Mouse (Mus musculus) heart, embryonic 14.5 days (tissue): ENCODE measurements around the gene Uvrag. TPM values are rescaled to one million over a fixed set of nuclear protein-coding genes. Genes with fewer than 3 reads are reported as not detected.

ENCODE experiments used
- ATAC-seq: fragments of 200-750 bp; cut with Nextera tagmentation; 2 replicates; pipeline ENCODE4 v1.8.0; 2017; ENCODE audit warnings: low read depth, moderate TSS enrichment; ENCODE audit not compliant: insufficient number of reproducible peaks, insufficient read depth, low FRiP score
- H3K27ac ChIP-seq, 2 experiments: fragments of 200-500 bp in 1 of 2; fragments of 300-500 bp in 1 of 2; sonication (generic) in 1 of 2; replicated peaks in 1 of 2; 2 replicates each; pipeline ENCODE4 v1.5.1; 2012 to 2014; ENCODE audit warnings: low read depth in 2 of 2, low read length in 2 of 2, control low read depth in 1 of 2, mild to moderate bottlenecking in 1 of 2, mixed read lengths in 1 of 2; ENCODE audit not compliant: control insufficient read depth in 1 of 2, insufficient read depth in 1 of 2
- H3K27me3 ChIP-seq: fragments of 300-500 bp; sonication (generic); 2 replicates; pipeline ENCODE4 v1.6.1; 2014; ENCODE audit warnings: mild to moderate bottlenecking, low read length, control low read depth; ENCODE audit not compliant: control insufficient read depth, insufficient read depth
- H3K36me3 ChIP-seq: fragments of 300-500 bp; sonication (generic); 2 replicates; pipeline ENCODE4 v1.6.1; 2014; ENCODE audit warnings: mild to moderate bottlenecking, control low read depth, low read length, mixed read lengths; ENCODE audit not compliant: control insufficient read depth, insufficient read depth
- H3K4me1 ChIP-seq, 2 experiments: fragments of 200-500 bp in 1 of 2; fragments of 300-500 bp in 1 of 2; sonication (generic) in 1 of 2; 2 replicates each; pipeline ENCODE4 v1.6.1; 2012 to 2014; ENCODE audit warnings: low read length in 2 of 2, control low read depth in 1 of 2, mixed read lengths in 1 of 2; ENCODE audit not compliant: control insufficient read depth in 2 of 2, insufficient read depth in 2 of 2
- H3K4me2 ChIP-seq: fragments of 300-500 bp; sonication (generic); 2 replicates; pipeline ENCODE4 v1.6.1; 2014; ENCODE audit warnings: mild to moderate bottlenecking, low read length
- H3K4me3 ChIP-seq, 2 experiments: fragments of 200-500 bp in 1 of 2; fragments of 300-500 bp in 1 of 2; sonication (generic) in 1 of 2; 2 replicates each; pipeline ENCODE4 v1.5.1; 2012 to 2014; ENCODE audit warnings: low read length in 2 of 2, mild to moderate bottlenecking in 2 of 2, control low read depth in 1 of 2, low read depth in 1 of 2, moderate library complexity in 1 of 2; ENCODE audit not compliant: control insufficient read depth in 1 of 2, insufficient read depth in 1 of 2
- H3K9ac ChIP-seq: fragments of 300-500 bp; sonication (generic); 2 replicates; pipeline ENCODE4 v1.6.1; 2014; ENCODE audit warnings: mild to moderate bottlenecking, low read length
- H3K9me3 ChIP-seq: fragments of 300-500 bp; sonication (generic); 2 replicates; pipeline ENCODE4 v1.6.1; 2016; ENCODE audit warnings: low read length, control low read depth; ENCODE audit not compliant: control insufficient read depth
- WGBS: fragments of 180-500 bp; shearing (Covaris S2); extraction: QIAGEN DNeasy Blood & Tissue Kit; methylation state at CpG from one replicate; pipeline ENCODE4 v1.1.7; 2014; 5-methylcytosine and 5-hydroxymethylcytosine counted together
- polyA plus RNA-seq: library from polyadenylated mRNA; unstranded; fragments of >200 nt; fragmentation: Nextera tagmentation; extraction: Ambion mirVana; gene quantifications from 2 replicates; pipeline ENCODE4 v1.2.1, GENCODE M21; 2014

Uvrag gene
- polyA plus RNA-seq, 1 experiment from 2014 or later: 18.9 TPM

DNA sequence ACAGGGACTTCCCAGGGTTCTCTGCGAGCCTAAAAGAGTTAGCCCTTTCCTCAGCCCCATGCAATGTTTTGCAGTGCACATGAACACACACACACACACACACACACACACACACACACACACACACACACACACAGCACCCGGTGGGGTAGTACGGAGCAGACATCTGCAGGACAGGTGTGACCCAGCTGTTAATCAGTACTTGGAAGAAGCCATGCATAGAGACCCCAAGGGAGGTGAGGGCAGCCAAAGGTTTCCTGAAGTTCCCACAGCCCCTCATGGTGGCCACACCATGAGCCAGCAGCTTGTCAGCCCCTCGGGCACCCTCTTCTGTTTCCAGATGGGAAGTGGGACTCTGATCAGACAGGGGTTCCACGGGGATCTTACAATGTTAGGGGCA is 277.9 kb downstream of the Uvrag start:
- H3K9ac ChIP-seq: no peak overlapping the region
- H3K4me3 ChIP-seq: no peak overlapping the region
- H3K9me3 ChIP-seq: no peaks in the 10 kb centered on the region
- peaks cover 19 to 23% of the 10 kb centered on the region in 2 experiments for H3K4me1 ChIP-seq
- no peaks in the 10 kb centered on the region for H3K27me3 ChIP-seq
- ATAC-seq: no peak
- no peaks in the 10 kb centered on the region for H3K36me3 ChIP-seq
- WGBS: 66% methylated on average over 4 of the region's 5 CpGs
- H3K4me2 ChIP-seq: no peak overlapping the region
- no peak overlapping the region for H3K27ac ChIP-seq

DNA sequence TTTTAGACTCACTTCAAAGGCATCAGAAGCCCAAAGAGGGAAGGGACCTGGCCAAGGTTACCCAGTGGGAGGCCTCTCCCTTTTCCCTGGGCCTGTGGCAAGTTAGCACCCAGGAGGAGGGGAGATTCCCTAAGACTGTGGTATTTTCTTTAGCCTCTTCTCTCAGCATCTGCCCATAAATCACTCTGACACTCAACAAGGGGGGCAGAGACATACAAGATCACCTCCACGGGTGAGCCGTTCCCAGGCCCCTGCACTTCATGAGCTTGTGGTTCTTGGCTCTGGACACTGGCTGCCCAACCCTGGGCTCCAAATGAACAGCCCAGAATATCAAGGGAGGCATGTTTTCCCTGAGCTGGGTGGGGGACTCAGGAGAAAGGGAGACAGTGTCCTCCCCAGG is 279.9 kb downstream of the Uvrag start:
- Histone ChIP-seq H3K9me3 (no peaks in the 10 kb centered on the region), H3K4me1 (peaks cover 22 to 24% of the 10 kb centered on the region in 2 experiments), H3K4me3 (no peak overlapping the region), H3K27me3 (no peaks in the 10 kb centered on the region), H3K9ac (no peak overlapping the region), H3K27ac (no peak overlapping the region), H3K4me2 (no peak overlapping the region), H3K36me3 (no peaks in the 10 kb centered on the region)
- ATAC-seq: no peak
- WGBS: 36% methylated on average over 2 of the region's 2 CpGs

DNA sequence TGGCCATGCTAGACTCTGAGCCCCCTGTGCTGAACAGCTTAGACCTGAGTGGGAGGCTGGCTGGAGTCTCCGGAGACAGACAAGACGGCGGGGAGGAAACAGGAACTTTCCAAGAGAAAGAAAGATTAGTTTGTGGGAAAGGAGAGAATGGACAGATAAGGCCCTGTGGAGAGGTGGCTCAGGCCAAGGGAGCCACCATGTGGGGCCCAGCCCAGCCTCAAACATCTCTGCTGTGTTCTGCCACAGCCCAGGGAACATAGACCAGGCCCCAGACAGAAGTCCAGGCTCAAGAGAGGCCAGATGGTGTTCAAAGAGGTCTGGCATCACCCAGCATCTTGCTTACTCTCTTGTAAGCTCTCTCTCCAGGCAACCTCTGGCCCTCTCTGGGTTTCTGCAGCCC is 283.8 kb downstream of the Uvrag start:
- no peaks in the 10 kb centered on the region for H3K9me3 ChIP-seq
- H3K36me3 ChIP-seq: 0 out of 2 replicates have a peak, but pooled peaks cover 4% of the 10 kb centered on the region
- peak; percentile 49 for ATAC-seq
- peak overlapping the region; percentile 30; the same call in 1 of the 2 replicates for H3K9ac ChIP-seq
- H3K4me1 ChIP-seq: peaks cover 45 to 60% of the 10 kb centered on the region in 2 experiments
- H3K27ac ChIP-seq: peak overlapping the region; percentile 69 to 71
- no peak overlapping the region for H3K4me2 ChIP-seq
- WGBS: 18% methylated on average over 3 of the region's 3 CpGs
- H3K27me3 ChIP-seq: no peaks in the 10 kb centered on the region
- no peak overlapping the region for H3K4me3 ChIP-seq

DNA sequence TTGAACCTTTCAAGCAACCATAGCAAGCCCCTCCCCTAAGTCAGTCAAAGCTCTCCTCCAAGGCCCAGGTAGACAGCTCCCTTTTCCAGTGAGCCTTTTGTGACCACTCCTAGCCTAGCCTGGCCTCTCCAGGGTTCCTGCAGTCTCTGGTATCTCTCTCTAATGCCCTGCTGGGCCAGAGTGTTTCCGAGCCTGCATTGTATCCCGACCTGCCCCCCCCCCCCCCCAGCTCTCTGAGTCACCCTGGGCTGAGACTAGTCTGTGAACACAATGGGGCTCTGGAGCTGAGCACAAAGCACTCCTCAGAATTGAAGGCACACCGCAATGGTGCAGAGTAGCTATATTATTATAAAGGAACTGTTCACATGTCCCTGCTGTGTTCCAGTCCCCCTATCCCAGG is 284.8 kb downstream of the Uvrag start:
- H3K4me1 ChIP-seq: peaks cover 55 to 70% of the 10 kb centered on the region in 2 experiments
- H3K9ac ChIP-seq: no peak overlapping the region
- H3K9me3 ChIP-seq: no peaks in the 10 kb centered on the region
- H3K4me3 ChIP-seq: no peak overlapping the region
- H3K4me2 ChIP-seq: no peak overlapping the region
- H3K36me3 ChIP-seq: 0 out of 2 replicates have a peak, but pooled peaks cover 4% of the 10 kb centered on the region
- peak overlapping the region; percentile 69 to 71 for H3K27ac ChIP-seq
- ATAC-seq: no peak
- WGBS: 25% methylated on average over 3 of the region's 3 CpGs
- H3K27me3 ChIP-seq: no peaks in the 10 kb centered on the region

DNA sequence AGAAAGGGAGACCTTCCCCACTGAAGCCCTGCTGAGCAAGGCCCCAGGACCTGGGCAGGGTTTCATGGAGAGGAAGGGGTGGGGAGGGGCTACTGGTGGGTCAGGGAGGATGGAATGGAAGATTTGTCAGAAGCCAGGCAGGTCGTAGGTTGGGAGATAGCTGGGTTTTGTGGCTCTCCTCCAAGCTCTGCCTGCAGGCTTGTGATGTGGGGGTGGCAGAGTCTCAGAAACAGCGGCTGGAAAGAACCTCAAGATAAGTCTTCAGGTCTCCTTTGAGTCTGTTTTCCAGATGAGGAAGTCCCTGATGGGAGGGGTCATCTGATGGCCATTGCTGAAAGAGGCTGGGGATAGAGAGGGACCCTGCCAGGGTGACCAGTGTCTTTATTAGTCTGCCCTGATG is 285.6 kb downstream of the Uvrag start:
- whole genome bisulfite sequencing: 25% methylated on average over 2 of the region's 2 CpGs
- 0 out of 2 replicates have a peak, but pooled peaks have one; percentile 9 for ATAC-seq
- no peak overlapping the region for H3K9ac ChIP-seq

DNA sequence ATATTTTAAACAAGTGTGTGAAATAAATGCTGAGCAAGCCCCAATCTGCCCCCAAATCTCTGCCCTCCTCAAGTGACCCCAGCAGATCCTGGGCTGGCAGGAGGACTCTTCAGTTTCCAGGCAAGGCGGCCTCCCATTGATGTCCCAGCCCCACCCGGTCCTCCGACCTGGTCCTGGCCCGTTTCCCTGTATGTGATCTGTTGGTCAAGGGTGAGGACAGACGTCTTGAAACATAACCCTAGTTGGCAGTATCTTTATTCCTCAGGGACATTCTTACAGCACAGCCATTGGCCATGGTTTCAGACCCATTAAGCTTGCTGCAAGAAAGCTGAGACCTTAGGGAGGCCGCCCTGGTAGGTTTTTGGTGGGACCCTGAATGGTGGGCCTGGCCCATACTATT is 287.1 kb downstream of the Uvrag start:
- 0 out of 4 replicates have a peak overlapping the region, but pooled peaks of 1 of the 2 experiments have one; percentile 69 for H3K27ac ChIP-seq
- H3K4me1 ChIP-seq: peaks cover 69 to 87% of the 10 kb centered on the region in 2 experiments
- H3K36me3 ChIP-seq: peaks cover 12% of the 10 kb centered on the region; the same call in 1 of the 2 replicates
- ATAC-seq: no peak
- H3K9ac ChIP-seq: no peak overlapping the region
- H3K4me2 ChIP-seq: no peak overlapping the region
- no peaks in the 10 kb centered on the region for H3K9me3 ChIP-seq
- 79% methylated on average over 6 of the region's 6 CpGs for WGBS
- no peaks in the 10 kb centered on the region for H3K27me3 ChIP-seq
- H3K4me3 ChIP-seq: no peak overlapping the region

More for the DNA sequence above, 285.6 kb downstream of the Uvrag start:
- no peak overlapping the region for H3K4me2 ChIP-seq
- H3K4me3 ChIP-seq: no peak overlapping the region
- H3K9me3 ChIP-seq: no peaks in the 10 kb centered on the region
- H3K27ac ChIP-seq: peak overlapping the region; percentile 30 to 69
- H3K36me3 ChIP-seq: peaks cover 7% of the 10 kb centered on the region; the same call in 1 of the 2 replicates
- no peaks in the 10 kb centered on the region for H3K27me3 ChIP-seq
- H3K4me1 ChIP-seq: peaks cover 62 to 77% of the 10 kb centered on the region in 2 experiments

DNA sequence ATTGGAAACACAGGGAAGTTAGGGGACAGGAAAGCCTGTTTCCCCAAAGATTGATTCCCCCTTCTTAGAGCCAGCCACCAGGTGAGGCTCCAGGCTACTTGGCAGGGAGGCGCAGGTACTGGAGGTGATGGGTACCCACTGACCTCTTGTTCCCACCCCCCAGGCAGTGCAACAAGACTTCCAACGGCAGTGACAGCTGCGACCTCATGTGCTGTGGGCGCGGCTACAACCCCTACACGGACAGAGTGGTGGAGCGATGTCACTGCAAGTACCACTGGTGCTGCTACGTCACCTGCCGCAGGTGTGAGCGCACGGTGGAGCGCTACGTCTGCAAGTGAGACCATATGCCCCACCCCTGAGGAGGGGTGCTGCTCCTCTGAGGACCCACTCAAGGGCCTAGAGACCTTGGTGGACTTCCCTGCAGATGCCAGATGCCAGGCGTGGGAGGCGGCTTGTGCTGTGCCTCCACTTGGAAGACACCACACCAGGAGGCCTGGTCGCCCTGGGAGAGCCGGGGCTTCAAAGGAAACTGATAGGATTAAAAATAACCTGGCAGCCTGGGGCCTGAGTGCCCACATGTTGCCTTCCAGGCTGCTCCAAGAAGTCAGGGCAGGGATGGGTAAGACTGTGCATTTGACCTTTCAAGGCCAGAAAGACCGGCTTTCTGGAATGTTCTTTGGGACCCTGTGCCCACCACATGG is 287.8 kb downstream of the Uvrag start:
- peaks cover 15% of the 10 kb centered on the region; the same call in 1 of the 2 replicates for H3K36me3 ChIP-seq
- H3K27me3 ChIP-seq: no peaks in the 10 kb centered on the region
- H3K4me1 ChIP-seq: peaks cover 71 to 91% of the 10 kb centered on the region in 2 experiments
- H3K4me3 ChIP-seq: no peak overlapping the region
- ATAC-seq: no peak
- H3K4me2 ChIP-seq: no peak overlapping the region
- H3K27ac ChIP-seq: no peak overlapping the region; a peak in 1 of 4 replicates
- H3K9me3 ChIP-seq: no peaks in the 10 kb centered on the region
- H3K9ac ChIP-seq: no peak overlapping the region
- 69% methylated on average over 18 of the region's 18 CpGs for WGBS
